Comparison of ENCODE assay signal across 8 mouse cellular contexts in genomic region chr11:50379023-50379752, GRCm38 (mm10). TPM values are rescaled to one million over a fixed set of nuclear protein-coding genes. Genes with fewer than 3 reads are reported as not detected.
DNase-seq lines count a peak whose midpoint lies in the region; ATAC-seq and TF ChIP-seq lines count a peak whose summit lies in the region.

No protein-coding gene starts in this region.

- no peak for ATAC-seq in embryonic facial prominence, embryonic 14.5 days (ENCODE audit: low read depth)
- no peak for ATAC-seq in intestine, embryonic 16.5 days
- no peak for ATAC-seq in neural tube, embryonic 12.5 days (ENCODE audit: low FRiP score, low read depth)

- WGBS in liver, adult 2 months, result 35% methylated on average over 12 of the region's 12 CpGs
- 63% methylated on average over 12 of the region's 12 CpGs for WGBS in embryonic facial prominence, embryonic 14.5 days
- WGBS in intestine, embryonic 16.5 days, result 50% methylated on average over 12 of the region's 12 CpGs
- 68% methylated on average over 12 of the region's 12 CpGs for whole genome bisulfite sequencing in neural tube, embryonic 12.5 days

- no peak for TF ChIP-seq POLR2A in liver, adult 2 months (IDR thresholded peaks at IDR 0.05; ENCODE audit: extremely low read depth, insufficient read depth, low read length)

- H3K4me1 ChIP-seq in liver, adult 2 months (ENCODE audit: control insufficient read depth, insufficient read depth, low read length), result peaks cover 14% of the 10 kb centered on the region
- H3K4me1 ChIP-seq in embryonic facial prominence, embryonic 14.5 days (ENCODE audit: control insufficient read depth, insufficient read depth, low read length), result peaks cover 21% of the 10 kb centered on the region
- H3K4me1 ChIP-seq in intestine, embryonic 16.5 days (ENCODE audit: control insufficient read depth, insufficient read depth, low read length), result peaks cover 14% of the 10 kb centered on the region
- H3K4me1 ChIP-seq in neural tube, embryonic 12.5 days, result peaks cover 22% of the 10 kb centered on the region

- no peak overlapping the region for H3K9ac ChIP-seq in liver, adult 2 months (ENCODE audit: low read depth, low read length)
- peak overlapping the region; percentile 99 for H3K9ac ChIP-seq in embryonic facial prominence, embryonic 14.5 days (ENCODE audit: low read depth, low read length)
- H3K9ac ChIP-seq in intestine, embryonic 16.5 days (ENCODE audit: low read depth, low read length), result peak overlapping the region; percentile 99
- peak overlapping the region; percentile 99 for H3K9ac ChIP-seq in neural tube, embryonic 12.5 days

- H3K79me2 ChIP-seq in liver, adult 2 months (ENCODE audit: control insufficient read depth, insufficient read depth, low read length), result peaks cover 2% of the 10 kb centered on the region; the same call in 1 of the 2 replicates

- no peak for TF ChIP-seq CTCF in liver, adult 2 months (IDR thresholded peaks at IDR 0.05; ENCODE audit: low read depth, low read length)

- intact Hi-C loops in left cerebral cortex, postnatal 14 days (cut with DNase I), result no loop called here

- peak overlapping the region; percentile 80 for H3K4me2 ChIP-seq in embryonic facial prominence, embryonic 14.5 days (ENCODE audit: low read depth, low read length)
- peak overlapping the region; percentile 93 for H3K4me2 ChIP-seq in intestine, embryonic 16.5 days (ENCODE audit: low read depth, low read length)
- peak overlapping the region; percentile 59 for H3K4me2 ChIP-seq in neural tube, embryonic 12.5 days (replicated peaks)

- peaks cover 35% of the 10 kb centered on the region for H3K36me3 ChIP-seq in liver, adult 2 months (ENCODE audit: control insufficient read depth, insufficient read depth, low read length)
- H3K36me3 ChIP-seq in embryonic facial prominence, embryonic 14.5 days (ENCODE audit: control insufficient read depth, insufficient read depth, low read length), result peaks cover 44% of the 10 kb centered on the region
- peaks cover 5% of the 10 kb centered on the region; the same call in 1 of the 2 replicates for H3K36me3 ChIP-seq in intestine, embryonic 16.5 days (ENCODE audit: control insufficient read depth, insufficient read depth, low read length)
- H3K36me3 ChIP-seq in neural tube, embryonic 12.5 days, result peaks cover 29% of the 10 kb centered on the region

- no peak for DNase-seq in liver, adult 2 months (ENCODE audit: extremely low read depth, low read depth, low spot score)
- DNase-seq in liver, result no peak
- DNase-seq in embryonic facial prominence, embryonic 14.5 days (ENCODE audit: low spot score), result no peak
- no peak for DNase-seq in left cerebral cortex, postnatal 14 days (ENCODE audit: low spot score in 2 of 2)
- no peak for DNase-seq in layer of hippocampus, postnatal 36 days
- no peak for DNase-seq in gastrocnemius, adult 18-20 months (ENCODE audit: low spot score)

- H3K4me3 ChIP-seq in liver, adult 2 months (ENCODE audit: insufficient read depth, low read depth, low read length), result peak overlapping the region; percentile 77; the same call in 1 of the 2 replicates
- H3K4me3 ChIP-seq in embryonic facial prominence, embryonic 14.5 days (ENCODE audit: low read depth, low read length), result peak overlapping the region; percentile 99
- peak overlapping the region; percentile 96 for H3K4me3 ChIP-seq in intestine, embryonic 16.5 days (ENCODE audit: low read length)
- H3K4me3 ChIP-seq in neural tube, embryonic 12.5 days, result peak overlapping the region; percentile 86

- H3K9me3 ChIP-seq in embryonic facial prominence, embryonic 14.5 days (ENCODE audit: control insufficient read depth, low read length), result no peaks in the 10 kb centered on the region
- H3K9me3 ChIP-seq in intestine, embryonic 16.5 days (ENCODE audit: control insufficient read depth, low read length), result no peaks in the 10 kb centered on the region
- H3K9me3 ChIP-seq in neural tube, embryonic 12.5 days, result no peaks in the 10 kb centered on the region

- H3K27me3 ChIP-seq in liver, adult 2 months (ENCODE audit: control insufficient read depth, insufficient read depth, low read length), result no peaks in the 10 kb centered on the region
- no peaks in the 10 kb centered on the region for H3K27me3 ChIP-seq in embryonic facial prominence, embryonic 14.5 days (replicated peaks; ENCODE audit: control insufficient read depth, insufficient read depth, low read length)
- no peaks in the 10 kb centered on the region for H3K27me3 ChIP-seq in intestine, embryonic 16.5 days (replicated peaks; ENCODE audit: control insufficient read depth, insufficient read depth, low read length)
- H3K27me3 ChIP-seq in neural tube, embryonic 12.5 days (replicated peaks), result no peaks in the 10 kb centered on the region

- no peak overlapping the region; the same call in 1 of the 2 replicates for H3K27ac ChIP-seq in liver, adult 2 months (replicated peaks; ENCODE audit: insufficient read depth, low read depth, low read length)
- H3K27ac ChIP-seq in embryonic facial prominence, embryonic 14.5 days (replicated peaks; ENCODE audit: low read depth, low read length), result no peak overlapping the region
- H3K27ac ChIP-seq in intestine, embryonic 16.5 days (ENCODE audit: low read length), result no peak overlapping the region
- no peak overlapping the region for H3K27ac ChIP-seq in neural tube, embryonic 12.5 days

RNA-seq across cellular contexts. Expression of gene Hnrnph1, which starts 2.4 kb away (rescaled TPM):
- 84.3 and 97.1 TPM in 2 replicates for total RNA-seq in liver, adult 2 months (2014; rRNA removed)
- 13.7 and 17.6 TPM in 2 replicates for polyA plus RNA-seq in liver, adult 2 months (2012; rRNA removed)
- 386 and 420 TPM in 2 replicates for polyA plus RNA-seq in embryonic facial prominence, embryonic 14.5 days (2014; fragmentation: Nextera tagmentation; extraction: Ambion mirVana)
- polyA plus RNA-seq in intestine, embryonic 16.5 days (2015; fragmentation: Nextera tagmentation; extraction: Ambion mirVana), result 243 and 262 TPM in 2 replicates
- polyA plus RNA-seq in neural tube, embryonic 12.5 days (2016; fragmentation: Nextera tagmentation; extraction: Ambion mirVana), result 635 and 665 TPM in 2 replicates
- 100 to 1,000 TPM; 201 to 225 TPM for total RNA-seq in left cerebral cortex, postnatal 14 days (2021)
- 100 to 1,000 TPM; 303 to 325 TPM for total RNA-seq in layer of hippocampus, postnatal 36 days (2021)
- total RNA-seq in gastrocnemius, adult 18-20 months (2021), result 10 to 100 TPM; 74.6 to 98.6 TPM

RNA-seq across cellular contexts. Expression of gene Cby3, which starts 24.9 kb away (rescaled TPM):
- not detected in 2 replicates for total RNA-seq in liver, adult 2 months (2014; rRNA removed)
- polyA plus RNA-seq in liver, adult 2 months (2012; rRNA removed), result not detected in 2 replicates
- 0.35 TPM in 1 of 2 replicates, not detected in the other for polyA plus RNA-seq in embryonic facial prominence, embryonic 14.5 days (2014; fragmentation: Nextera tagmentation; extraction: Ambion mirVana)
- 0.20 and 0.21 TPM in 2 replicates for polyA plus RNA-seq in intestine, embryonic 16.5 days (2015; fragmentation: Nextera tagmentation; extraction: Ambion mirVana)
- polyA plus RNA-seq in neural tube, embryonic 12.5 days (2016; fragmentation: Nextera tagmentation; extraction: Ambion mirVana), result 0.31 TPM in 1 of 2 replicates, not detected in the other
- total RNA-seq in left cerebral cortex, postnatal 14 days (2021), result not detected
- total RNA-seq in layer of hippocampus, postnatal 36 days (2021), result not detected
- total RNA-seq in gastrocnemius, adult 18-20 months (2021), result not detected

RNA-seq across cellular contexts. Expression of gene Rufy1, which starts 51.7 kb away (rescaled TPM):
- 10.5 and 10.6 TPM in 2 replicates for total RNA-seq in liver, adult 2 months (2014; rRNA removed)
- 7.4 and 8.1 TPM in 2 replicates for polyA plus RNA-seq in liver, adult 2 months (2012; rRNA removed)
- 22.2 and 23.1 TPM in 2 replicates for polyA plus RNA-seq in embryonic facial prominence, embryonic 14.5 days (2014; fragmentation: Nextera tagmentation; extraction: Ambion mirVana)
- 19.5 and 20.2 TPM in 2 replicates for polyA plus RNA-seq in intestine, embryonic 16.5 days (2015; fragmentation: Nextera tagmentation; extraction: Ambion mirVana)
- polyA plus RNA-seq in neural tube, embryonic 12.5 days (2016; fragmentation: Nextera tagmentation; extraction: Ambion mirVana), result 27.9 and 29.0 TPM in 2 replicates
- 10 to 100 TPM; 25.5 to 25.8 TPM for total RNA-seq in left cerebral cortex, postnatal 14 days (2021)
- 10 to 100 TPM; 29.6 to 30.1 TPM for total RNA-seq in layer of hippocampus, postnatal 36 days (2021)
- 10 to 100 TPM; 23.6 to 25.9 TPM for total RNA-seq in gastrocnemius, adult 18-20 months (2021)

RNA-seq across cellular contexts. Expression of gene Canx, which starts 53.7 kb away (rescaled TPM):
- 315 and 350 TPM in 2 replicates for total RNA-seq in liver, adult 2 months (2014; rRNA removed)
- polyA plus RNA-seq in liver, adult 2 months (2012; rRNA removed), result 58.2 and 73.8 TPM in 2 replicates
- polyA plus RNA-seq in embryonic facial prominence, embryonic 14.5 days (2014; fragmentation: Nextera tagmentation; extraction: Ambion mirVana), result 258 and 271 TPM in 2 replicates
- polyA plus RNA-seq in intestine, embryonic 16.5 days (2015; fragmentation: Nextera tagmentation; extraction: Ambion mirVana), result 347 and 362 TPM in 2 replicates
- 277 and 291 TPM in 2 replicates for polyA plus RNA-seq in neural tube, embryonic 12.5 days (2016; fragmentation: Nextera tagmentation; extraction: Ambion mirVana)
- total RNA-seq in left cerebral cortex, postnatal 14 days (2021), result 100 to 1,000 TPM; 404 to 407 TPM
- 100 to 1,000 TPM; 425 to 428 TPM for total RNA-seq in layer of hippocampus, postnatal 36 days (2021)
- 100 to 1,000 TPM in 1 of 2 experiments, 10 to 100 TPM in 1; 92.2 to 110 TPM for total RNA-seq in gastrocnemius, adult 18-20 months (2021)
